Comparison of ENCODE assay signal across 9 mouse cellular contexts in the genomic region with DNA sequence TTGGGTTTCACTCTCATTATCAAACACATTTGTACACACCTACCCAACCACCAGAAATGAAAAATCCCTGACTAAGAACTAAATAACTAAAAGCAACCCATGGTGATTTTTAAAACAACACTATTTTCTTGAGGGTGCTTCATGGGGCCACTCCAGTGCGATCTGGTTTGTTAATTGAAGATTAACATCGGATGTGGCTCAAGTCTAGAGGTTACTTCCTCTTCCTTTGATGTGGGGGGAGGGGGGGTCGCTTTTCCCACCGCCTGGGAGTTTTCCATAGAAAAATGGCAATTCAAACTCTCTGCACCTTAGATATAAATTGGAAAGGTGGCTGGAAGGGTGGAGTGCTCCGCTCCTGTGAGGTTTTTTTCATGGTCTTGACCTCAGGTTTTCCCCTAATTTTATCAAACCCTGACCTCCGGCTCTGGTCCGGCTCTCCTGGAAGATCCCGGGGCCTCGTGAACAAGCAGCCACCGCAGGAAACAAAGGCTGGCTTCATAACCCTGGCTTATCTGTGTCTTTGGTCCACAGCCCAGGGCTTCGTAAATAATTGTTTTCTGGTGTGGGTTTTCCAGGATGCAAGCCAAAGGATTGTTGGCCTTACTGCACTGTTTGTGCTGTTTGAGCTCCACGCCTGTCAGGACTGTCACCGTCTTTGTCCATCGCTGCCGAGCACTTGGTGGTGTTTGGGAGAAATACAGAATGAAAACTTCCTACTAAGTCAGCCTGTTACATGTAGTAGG. TPM values are rescaled to one million over a fixed set of nuclear protein-coding genes. Genes with fewer than 3 reads are reported as not detected.
DNase-seq lines count a peak whose midpoint lies in the region; ATAC-seq and TF ChIP-seq lines count a peak whose summit lies in the region.
"Had no signal": no experiment of that assay in that cellular context is flagged by ENCODE, and none has a peak within 500 bp of the region (broad histone marks: within the 10 kb centered on the region; RNA-seq: fewer than 3 reads in every experiment).

No protein-coding gene starts in this region.

- H3K27ac ChIP-seq in intestine, embryonic 14.5 days (ENCODE audit: low read depth): 0 out of 2 replicates have a peak overlapping the region, but pooled peaks have one; percentile 48
- no peak overlapping the region for H3K27ac ChIP-seq in intestine, postnatal 0 days (ENCODE audit: low read depth, low read length)

- ATAC-seq in intestine, embryonic 14.5 days (replicated peaks; ENCODE audit: low FRiP score, low TSS enrichment, low read depth): no peak
- ATAC-seq in intestine, postnatal 0 days: no peak

- H3K4me2 ChIP-seq in intestine, embryonic 14.5 days (ENCODE audit: low read length): no peak overlapping the region
- no peak overlapping the region for H3K4me2 ChIP-seq in intestine, postnatal 0 days (replicated peaks; ENCODE audit: low read depth)

- no peaks in the 10 kb centered on the region for H3K27me3 ChIP-seq in intestine, embryonic 14.5 days (replicated peaks; ENCODE audit: control insufficient read depth, insufficient read depth, low read length)
- no peaks in the 10 kb centered on the region for H3K27me3 ChIP-seq in intestine, postnatal 0 days (replicated peaks; ENCODE audit: control insufficient read depth, insufficient read depth, low read length)

- peaks cover 41% of the 10 kb centered on the region for H3K4me1 ChIP-seq in intestine, embryonic 14.5 days (replicated peaks; ENCODE audit: control insufficient read depth, insufficient read depth, low read length)
- 0 out of 2 replicates have a peak, but pooled peaks cover 9% of the 10 kb centered on the region for H3K4me1 ChIP-seq in intestine, postnatal 0 days (replicated peaks; ENCODE audit: control insufficient read depth, insufficient read depth, low read length)

- no peak overlapping the region for H3K4me3 ChIP-seq in intestine, embryonic 14.5 days (ENCODE audit: low read depth, low read length)
- H3K4me3 ChIP-seq in intestine, postnatal 0 days (ENCODE audit: low read depth, low read length): no peak overlapping the region

- no peak for DNase-seq in intestine, embryonic 14.5 days (ENCODE audit: low spot score)
- peak; percentile 93 for DNase-seq in brain, adult 2 months (ENCODE audit: low read depth, low spot score)
- peak; percentile 73 to 76 for DNase-seq in heart, adult 9 months (ENCODE audit: low spot score in 2 of 2)
- DNase-seq in kidney, adult 9 months: peak; percentile 81
- DNase-seq in lung, postnatal 10 days: peak; percentile 80
- no peak for DNase-seq in natural killer cell, adult 2 months (ENCODE audit: low spot score in 2 of 2)
- no peak for DNase-seq in urinary bladder, adult 18-20 months (ENCODE audit: low spot score in 2 of 2)

- H3K36me3 ChIP-seq in intestine, embryonic 14.5 days (ENCODE audit: control insufficient read depth, insufficient read depth, low read length): no peaks in the 10 kb centered on the region
- H3K36me3 ChIP-seq in intestine, postnatal 0 days (ENCODE audit: control insufficient read depth, insufficient read depth): no peaks in the 10 kb centered on the region
- H3K36me3 ChIP-seq: G1E had no signal

- H3K9ac ChIP-seq in intestine, embryonic 14.5 days (ENCODE audit: low read length): no peak overlapping the region
- no peak overlapping the region for H3K9ac ChIP-seq in intestine, postnatal 0 days (ENCODE audit: low read depth, low read length)

- no peaks in the 10 kb centered on the region for H3K9me3 ChIP-seq in intestine, embryonic 14.5 days (ENCODE audit: control insufficient read depth, low read length)
- H3K9me3 ChIP-seq in intestine, postnatal 0 days (ENCODE audit: control insufficient read depth): no peaks in the 10 kb centered on the region
- H3K9me3 ChIP-seq: G1E had no signal

- WGBS in intestine, embryonic 14.5 days: 27% methylated on average over 15 of the region's 15 CpGs
- 31% methylated on average over 15 of the region's 15 CpGs for WGBS in intestine, postnatal 0 days

- TF ChIP-seq CTCF in intestine, postnatal 0 days (IDR thresholded peaks at IDR 0.05; ENCODE audit: low read depth): no peak

RNA-seq across cellular contexts. Expression of a gene that starts 44.2 kb away (rescaled TPM):
- polyA plus RNA-seq in intestine, embryonic 14.5 days (2014; fragmentation: Nextera tagmentation; extraction: Ambion mirVana): 4.6 and 5.1 TPM in 2 replicates
- polyA plus RNA-seq in intestine, postnatal 0 days (2015; fragmentation: Nextera tagmentation; extraction: Ambion mirVana): 0.90 TPM in 2 replicates
- polyA plus RNA-seq: G1E had no signal

Comparison
In these comparisons a context has a peak if more than half of its experiments do, and no peak if none do; other contexts are left out.
1. DNase-seq: peak in brain, adult 2 months (single experiment), heart, adult 9 months (2 of 2), kidney, adult 9 months (single experiment) and lung, postnatal 10 days (single experiment); none in intestine, embryonic 14.5 days (single experiment), natural killer cell, adult 2 months (0 of 2) and urinary bladder, adult 18-20 months (0 of 2).